Mouse (Mus musculus): ENCODE results near the gene Foxp4.

The Foxp4 gene

DNA sequence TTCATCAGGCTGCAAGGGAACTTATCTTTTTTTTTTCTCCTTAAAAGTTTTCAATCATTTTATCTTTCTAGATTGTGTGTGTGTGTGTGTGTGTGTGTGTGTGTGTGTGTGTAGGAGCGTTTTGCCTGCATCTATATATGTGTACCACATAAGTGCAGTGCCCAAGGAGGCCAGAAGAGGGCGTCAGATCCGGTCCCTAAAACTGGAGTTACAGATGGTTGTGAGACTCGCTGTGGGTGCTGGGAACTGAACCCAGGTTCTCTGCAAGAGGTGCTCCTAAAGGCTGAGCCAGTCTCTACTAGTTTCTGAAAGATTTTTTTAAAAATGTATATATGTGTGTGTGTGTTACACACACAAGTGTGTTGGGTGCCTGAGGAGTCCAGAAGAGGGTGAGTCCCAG lies 5.0 kb upstream of the Foxp4 start:
- DNase-seq (ENCODE audit: low read depth, low spot score), result no peak

GRCm38 (mm10) chr17:47925988-47926387 lies 1.5 kb upstream of the Foxp4 start:
- DNase-seq (ENCODE audit: low read depth, low spot score), result no peak

DNA sequence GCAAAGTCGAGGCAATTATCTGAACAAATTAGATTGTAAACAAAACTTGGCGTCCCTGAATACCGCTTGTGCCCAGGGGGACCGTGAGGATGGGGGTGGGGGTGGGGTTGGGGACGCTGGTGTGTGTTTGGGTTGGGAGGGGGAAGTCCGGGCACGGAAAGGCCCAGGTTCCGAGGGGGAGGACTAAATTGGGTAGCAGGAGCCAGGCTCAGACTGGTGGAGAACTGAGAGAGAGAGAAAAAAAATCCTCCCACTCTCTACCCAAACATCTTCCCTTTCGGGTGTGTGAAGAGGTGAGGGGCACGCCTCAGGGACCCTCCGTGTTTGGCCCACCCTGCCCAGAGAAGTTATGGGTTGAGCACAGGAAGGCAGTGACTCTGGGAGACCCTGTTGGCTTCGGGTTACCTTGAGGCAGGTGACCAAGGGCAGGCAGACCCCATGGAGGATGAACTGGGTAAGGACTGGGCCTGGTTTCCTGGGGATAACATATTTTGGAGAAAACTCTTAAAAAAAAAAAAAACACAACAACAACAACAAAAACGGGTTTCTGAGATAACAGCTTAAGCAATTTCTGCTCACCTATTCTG lies 988 bp upstream of the Foxp4 start:
- DNase-seq (ENCODE audit: low read depth, low spot score), result no peak

- DNase-seq (ENCODE audit: low read depth, low spot score), result no peak
These were observed 615 bp downstream of the Foxp4 start for GRCm38 (mm10) chr17:47923678-47924382.

GRCm38 (mm10) chr17:47923011-47923677 lies 1.3 kb downstream of the Foxp4 start:
- DNase-seq (ENCODE audit: low read depth, low spot score), result no peak

DNA sequence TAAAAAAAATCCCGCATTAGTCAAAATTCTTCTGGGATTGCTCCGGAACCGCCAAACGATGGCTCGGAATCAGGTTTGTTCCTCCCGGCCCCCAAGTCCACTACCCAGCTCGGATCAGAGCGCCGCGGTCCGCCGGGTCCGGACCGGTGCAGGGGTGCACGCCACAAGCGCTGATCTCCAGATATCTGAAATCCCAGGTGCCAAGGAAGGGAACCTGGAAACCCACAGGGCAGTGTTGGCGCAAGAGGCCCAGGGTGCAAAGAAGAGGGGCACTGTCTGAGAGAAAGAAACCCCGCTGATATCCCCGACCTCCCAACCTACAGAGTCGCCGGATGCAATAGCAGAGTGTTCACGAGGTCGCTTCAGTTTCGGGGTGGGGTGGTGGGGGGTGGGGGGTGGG lies 1.9 kb downstream of the Foxp4 start:
- DNase-seq (ENCODE audit: low read depth, low spot score), result no peak

DNA sequence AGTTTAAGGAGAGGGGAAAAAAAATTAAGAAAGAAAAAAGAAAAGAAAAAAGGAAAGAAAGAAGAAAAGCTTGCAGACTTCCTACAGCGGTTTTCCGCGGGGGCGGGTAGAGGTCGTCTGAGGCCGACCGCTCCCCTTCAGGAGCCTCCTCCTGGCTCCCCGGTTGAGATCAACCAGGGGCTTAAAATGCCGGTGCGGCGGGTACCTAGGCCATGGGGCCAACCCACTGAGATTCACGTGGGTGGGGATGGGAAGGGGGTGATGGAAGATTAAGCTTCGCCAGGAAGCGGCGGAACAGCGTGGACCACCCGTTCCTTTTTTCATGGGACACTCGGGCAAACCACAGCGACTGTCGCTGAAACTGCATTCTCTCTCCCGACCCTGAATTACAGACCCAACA lies 2.3 kb downstream of the Foxp4 start:
- DNase-seq (ENCODE audit: low read depth, low spot score), result no peak

DNA sequence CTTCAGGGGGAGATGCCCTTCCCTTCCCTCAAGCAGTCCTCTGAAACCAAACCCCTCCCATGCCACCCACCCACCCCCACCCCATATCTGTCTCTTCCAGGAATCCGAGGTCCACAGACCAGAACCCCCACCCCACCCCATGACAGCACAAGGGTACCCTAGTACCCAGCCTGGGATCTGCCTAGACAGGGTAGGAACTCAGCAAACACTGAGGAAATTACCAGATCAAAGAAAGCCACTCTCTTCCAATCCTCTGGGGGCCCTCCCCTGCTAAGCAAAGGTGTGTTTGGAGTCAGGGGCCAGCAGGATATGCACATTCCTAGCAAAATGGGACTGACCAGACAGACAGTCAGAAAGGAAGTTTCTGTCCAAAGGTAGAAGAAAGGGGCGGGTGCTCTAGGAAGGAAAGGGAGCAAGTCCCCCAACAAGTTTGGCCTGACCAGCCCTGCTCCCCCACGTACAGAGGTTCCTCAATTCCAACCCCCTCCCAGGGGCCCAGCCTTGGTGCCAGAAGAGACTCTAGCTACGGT lies 3.2 kb downstream of the Foxp4 start:
- DNase-seq (ENCODE audit: low read depth, low spot score), result no peak

DNA sequence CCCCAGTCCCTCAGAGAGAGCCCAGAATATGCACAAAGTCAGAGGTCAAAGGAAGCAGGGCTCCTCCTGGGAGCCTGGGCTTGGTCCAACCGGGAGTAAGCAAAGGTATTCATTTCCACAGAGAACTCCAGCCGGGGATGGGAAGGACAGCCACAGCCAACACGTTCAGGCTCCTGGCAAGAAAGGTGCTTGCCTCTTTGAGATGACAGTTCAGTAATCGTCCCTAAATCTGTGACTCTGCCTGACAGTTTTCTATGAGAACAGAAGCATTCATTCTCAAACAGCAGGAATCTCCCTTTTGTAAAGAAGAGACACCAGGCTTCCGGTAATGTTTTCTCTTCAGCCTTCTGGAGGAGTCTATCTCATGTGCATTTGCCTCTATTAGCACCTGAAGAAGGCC lies 4.6 kb downstream of the Foxp4 start:
- no peak for DNase-seq (ENCODE audit: low read depth, low spot score)

- DNase-seq (ENCODE audit: low read depth, low spot score), result no peak
These were observed 6.5 kb downstream of the Foxp4 start for GRCm38 (mm10) chr17:47917907-47918306.

DNA sequence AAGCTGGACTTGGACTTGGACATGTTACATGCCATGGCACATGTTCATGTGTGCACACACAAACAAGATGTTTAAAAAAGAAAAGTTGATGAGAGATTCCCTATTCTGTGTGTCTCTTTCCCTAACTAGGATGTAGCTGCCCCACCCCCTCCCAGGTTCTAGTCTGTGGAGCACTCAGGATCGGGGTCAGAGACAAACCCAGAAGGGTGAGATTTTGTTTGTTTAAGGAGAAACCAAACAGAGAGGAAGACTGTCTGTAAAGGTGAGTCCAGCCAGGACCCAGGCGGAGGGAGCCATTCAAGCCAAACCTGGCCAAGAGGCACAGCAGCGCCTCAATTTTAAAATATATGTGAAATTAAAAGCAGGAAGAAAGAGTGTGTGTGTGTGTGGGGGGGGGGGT lies 7.2 kb downstream of the Foxp4 start:
- no peak for DNase-seq (ENCODE audit: low read depth, low spot score)

DNA sequence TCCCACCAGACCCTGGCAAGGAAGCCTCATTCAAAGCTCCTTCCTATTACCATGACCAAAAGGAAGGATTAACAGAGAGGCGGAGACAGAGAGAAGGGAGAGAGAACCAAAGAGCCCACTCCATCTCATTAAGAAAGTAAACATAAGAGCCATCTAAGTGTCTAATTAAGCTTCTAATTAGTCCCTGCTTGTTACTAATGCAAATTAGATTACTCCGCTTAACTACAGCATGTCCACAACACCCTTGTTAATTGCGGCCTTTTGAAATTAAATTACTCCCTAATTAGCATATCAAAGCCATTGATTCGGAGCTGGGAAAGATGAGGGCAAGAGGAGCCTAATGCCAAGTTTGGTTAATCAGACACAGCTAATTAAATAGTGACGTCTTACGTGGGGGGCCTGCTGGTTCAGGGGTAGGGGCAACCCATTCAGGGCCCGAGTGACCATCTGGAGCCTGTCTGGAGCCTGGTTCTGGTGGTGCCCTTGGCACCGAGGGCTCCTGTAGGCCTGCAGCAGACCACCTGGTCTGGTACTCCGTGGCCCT lies 9.7 kb downstream of the Foxp4 start:
- DNase-seq (ENCODE audit: low read depth, low spot score), result no peak

DNA sequence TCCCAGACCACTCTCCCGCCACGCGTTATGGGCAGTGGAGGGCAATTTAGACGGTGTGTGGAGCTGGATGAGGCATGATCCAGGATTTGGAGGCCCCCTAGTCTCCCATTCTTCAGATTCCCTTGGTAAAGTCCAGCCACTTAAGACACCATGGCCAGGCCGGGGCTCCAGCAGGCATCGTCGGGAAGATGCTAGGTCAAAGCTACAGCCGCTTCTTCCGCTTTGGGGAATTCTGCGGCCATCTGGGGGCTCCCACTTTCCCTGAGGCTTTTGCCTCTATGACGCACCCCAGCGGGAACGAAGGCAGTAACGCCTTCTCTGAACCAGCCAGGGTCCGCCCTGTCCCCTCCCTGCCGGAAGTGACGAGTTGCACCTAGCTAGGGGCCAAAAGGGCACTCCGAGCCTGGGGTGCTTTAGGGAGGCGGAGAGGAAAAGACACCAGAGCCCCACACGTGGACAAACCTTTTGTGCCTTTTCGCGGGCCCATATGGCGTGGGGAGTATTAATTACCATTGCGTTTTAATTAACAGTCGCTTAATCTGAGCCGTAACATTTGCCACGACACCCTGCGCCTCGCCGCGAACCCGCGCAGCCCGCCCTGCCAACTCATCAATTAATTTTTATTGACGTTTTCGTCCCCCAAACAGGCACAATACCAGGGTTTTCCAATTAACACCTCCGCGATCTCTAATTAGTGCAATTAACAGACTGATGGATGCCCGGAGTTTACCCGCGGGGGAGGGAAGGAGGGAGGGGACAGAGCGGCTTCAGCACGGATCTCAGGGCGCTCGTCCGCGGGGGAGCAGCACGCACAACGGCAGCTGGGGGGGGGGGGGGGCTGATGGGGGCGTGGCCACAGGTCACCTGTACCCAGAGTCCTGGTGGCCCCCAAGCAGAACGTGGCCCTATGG lies 15.1 kb downstream of the Foxp4 start:
- peak; percentile 68 for DNase-seq (ENCODE audit: low read depth, low spot score)

DNA sequence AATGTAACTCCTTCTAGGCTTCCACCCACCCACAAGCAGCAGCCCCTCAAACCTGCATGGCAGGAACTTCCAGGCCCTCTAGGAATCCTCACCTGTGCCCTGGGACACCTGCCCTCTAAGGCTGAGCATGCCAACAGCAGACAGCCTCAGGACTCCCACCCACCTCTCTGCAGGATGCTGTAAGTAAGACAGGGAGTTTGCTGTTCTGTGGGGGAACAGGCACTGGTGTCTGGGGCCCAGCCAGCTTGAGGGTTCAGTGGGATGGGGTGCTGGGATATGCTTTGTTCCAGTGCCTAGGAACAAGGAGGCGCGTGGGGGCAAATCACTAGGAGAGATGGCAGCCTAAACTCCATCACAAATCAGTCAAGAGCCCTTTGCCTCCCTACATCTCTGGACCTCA lies 16.4 kb downstream of the Foxp4 start:
- no peak for DNase-seq (ENCODE audit: low read depth, low spot score)

- no peak for DNase-seq (ENCODE audit: low read depth, low spot score)
These were observed 17.0 kb downstream of the Foxp4 start for GRCm38 (mm10) chr17:47907366-47907920.

DNA sequence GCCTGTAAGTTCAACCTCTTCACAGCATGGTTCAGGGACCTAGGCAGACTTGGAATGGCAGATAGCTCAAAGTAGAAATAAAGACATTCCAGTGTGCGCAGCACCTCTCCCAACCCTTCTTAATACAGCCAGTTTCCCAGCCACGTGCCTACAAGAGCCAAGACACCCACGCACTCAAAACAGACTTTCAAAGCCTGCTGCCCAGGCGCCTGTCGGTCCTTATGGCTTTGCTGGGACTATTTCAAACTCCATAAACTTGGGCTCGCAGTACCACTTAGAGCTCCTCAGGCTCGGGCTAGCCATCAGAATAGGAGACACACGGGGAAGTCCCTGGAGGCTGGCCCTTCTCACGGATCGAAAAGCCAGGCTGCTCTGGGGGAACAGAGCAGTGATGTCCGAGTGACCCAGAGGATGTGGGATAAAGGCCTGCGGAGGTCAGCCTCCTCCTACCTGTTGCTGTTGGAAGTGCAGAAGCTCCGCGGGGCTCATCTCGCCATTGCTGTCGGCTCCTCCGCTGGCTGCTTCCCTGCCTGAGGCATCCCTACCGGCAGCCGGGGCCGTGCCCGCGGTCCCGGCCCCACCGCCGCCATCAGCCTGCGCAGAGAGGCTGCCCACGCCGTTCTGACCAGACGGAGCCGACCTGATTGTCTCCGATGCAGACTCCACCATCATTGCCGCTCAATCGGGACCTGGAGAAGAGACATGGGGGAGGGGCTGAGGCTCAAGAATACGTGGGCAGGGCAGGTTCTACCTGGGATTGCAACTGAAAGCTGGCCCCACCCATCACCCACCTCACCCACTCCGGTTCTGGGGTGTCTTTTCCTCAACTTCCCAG lies 20.4 kb downstream of the Foxp4 start:
- DNase-seq (ENCODE audit: low read depth, low spot score), result no peak

DNA sequence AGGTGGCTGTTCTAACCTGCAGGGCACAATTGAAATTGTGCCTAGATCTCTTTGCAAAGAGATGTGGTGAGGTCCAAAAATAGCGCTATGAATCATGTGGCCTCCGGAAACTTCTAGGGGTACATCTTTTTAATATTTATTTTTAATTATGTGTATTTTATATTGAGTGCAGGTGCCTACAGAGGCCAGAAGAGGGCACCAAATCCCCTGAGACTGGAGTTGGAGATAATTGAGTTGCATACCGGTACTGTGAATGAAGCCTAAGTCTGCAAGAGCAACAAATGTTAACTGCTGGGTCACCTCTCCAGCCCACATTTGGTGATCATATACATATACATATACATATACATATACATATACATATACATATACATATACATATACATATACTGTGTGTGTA lies 22.7 kb downstream of the Foxp4 start:
- DNase-seq (ENCODE audit: low read depth, low spot score), result no peak

GRCm38 (mm10) chr17:47900716-47901115 lies 23.7 kb downstream of the Foxp4 start:
- no peak for DNase-seq (ENCODE audit: low read depth, low spot score)

DNA sequence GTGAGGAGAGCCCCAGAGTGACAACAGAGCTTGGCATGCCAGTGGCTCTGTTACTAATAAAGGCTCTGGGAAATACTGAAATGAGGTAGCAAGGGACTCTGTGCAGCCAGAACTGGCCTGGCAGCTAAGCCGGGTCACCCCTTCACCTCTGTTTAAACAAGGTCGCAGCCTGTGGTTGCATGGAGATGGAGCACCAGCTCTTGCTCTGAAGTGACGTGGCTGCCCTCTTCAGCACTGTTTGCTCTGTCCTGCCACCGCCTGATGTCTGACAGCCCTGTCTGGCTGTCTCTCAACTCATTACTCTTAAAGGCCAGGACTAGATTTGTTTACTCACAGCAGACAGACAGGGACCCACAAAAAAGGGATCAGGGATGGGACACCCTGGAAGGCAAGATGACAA lies 25.3 kb downstream of the Foxp4 start:
- no peak for DNase-seq (ENCODE audit: low read depth, low spot score)

All from c-Kit-negative CD71-positive TER-119-positive erythroid progenitor cells, embryonic 14.5 days (primary cell).